Mouse (Mus musculus): ENCODE data around the gene Memo1. TPM values are rescaled to one million over a fixed set of nuclear protein-coding genes. Genes with fewer than 3 reads are reported as not detected.
"Not testable (repeated sequence)": the region's sequence is repeated elsewhere in the genome, so short reads cannot be mapped to it uniquely, and the experiment has no call there.

The Memo1 gene
- total RNA-seq (2015; ENCODE audit: low replicate concordance) (208 and 242 TPM in 2 replicates), total RNA-seq (2017; ENCODE audit: low replicate concordance) (378 and 387 TPM in 2 replicates)

DNA sequence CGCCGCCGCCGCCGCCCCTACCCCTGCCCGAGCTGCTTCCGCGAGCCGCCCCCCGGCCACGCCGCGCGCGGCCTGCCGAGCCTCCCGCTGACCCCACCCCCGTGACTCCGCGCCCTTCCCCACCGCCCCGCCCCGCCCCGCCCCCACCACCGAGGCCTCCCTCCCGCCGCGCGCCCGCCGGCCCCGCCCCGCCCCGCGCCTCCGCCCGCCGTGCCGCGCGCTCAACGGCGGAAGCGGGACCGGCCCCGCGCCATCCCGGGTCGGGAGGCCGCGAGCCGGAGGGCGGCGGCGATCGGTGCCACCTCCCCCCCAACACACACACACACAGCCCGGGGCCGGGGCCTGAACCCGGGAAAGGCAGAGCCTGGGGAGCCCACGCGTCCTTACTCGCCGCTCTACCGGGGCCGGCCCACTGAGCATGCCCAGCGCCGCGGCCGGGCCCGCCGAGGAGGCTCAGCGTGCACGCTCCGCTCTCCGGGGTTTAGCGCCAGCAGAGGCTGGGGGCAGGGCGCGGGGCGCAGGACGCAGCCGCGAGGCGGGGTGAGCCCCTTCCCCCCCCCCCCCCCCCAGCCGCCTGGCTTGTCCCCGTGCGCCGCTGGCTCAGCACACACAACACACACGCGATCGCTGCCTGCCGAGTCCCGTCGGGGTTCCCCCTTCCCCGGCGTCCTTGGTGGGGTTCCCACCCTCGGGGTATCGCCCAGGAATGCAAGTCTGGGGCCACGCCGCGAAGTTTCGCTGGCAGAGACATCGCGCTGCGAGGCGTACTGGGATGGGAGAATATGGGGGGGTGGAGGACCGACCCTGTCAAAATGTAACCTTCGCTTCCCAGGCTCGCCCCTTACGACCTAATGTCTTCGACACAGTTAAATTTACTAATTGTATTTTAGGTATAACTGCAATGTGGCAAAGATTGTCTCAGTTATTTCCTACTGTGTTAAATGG is at the start of gene Memo1:
TSS of gene Memo1 (minus strand) at position 496 of the 945 bp plus-strand sequence.
- ATAC-seq (replicated peaks; ENCODE audit: low FRiP score, poor library complexity, severe bottlenecking), result peak; percentile 35

- no peak for ATAC-seq (replicated peaks; ENCODE audit: low FRiP score, poor library complexity, severe bottlenecking)
Measured at GRCm38 (mm10) chr17:74341151-74341550, 45.8 kb upstream of the Memo1 start.

GRCm38 (mm10) chr17:74338937-74339804 is 43.9 kb upstream of the Memo1 start, which contains the start of gene Spast:
Gene Spast, plus strand, starts transcription at chr17:74338987.
- peak; percentile 52 for ATAC-seq (replicated peaks; ENCODE audit: low FRiP score, poor library complexity, severe bottlenecking)

DNA sequence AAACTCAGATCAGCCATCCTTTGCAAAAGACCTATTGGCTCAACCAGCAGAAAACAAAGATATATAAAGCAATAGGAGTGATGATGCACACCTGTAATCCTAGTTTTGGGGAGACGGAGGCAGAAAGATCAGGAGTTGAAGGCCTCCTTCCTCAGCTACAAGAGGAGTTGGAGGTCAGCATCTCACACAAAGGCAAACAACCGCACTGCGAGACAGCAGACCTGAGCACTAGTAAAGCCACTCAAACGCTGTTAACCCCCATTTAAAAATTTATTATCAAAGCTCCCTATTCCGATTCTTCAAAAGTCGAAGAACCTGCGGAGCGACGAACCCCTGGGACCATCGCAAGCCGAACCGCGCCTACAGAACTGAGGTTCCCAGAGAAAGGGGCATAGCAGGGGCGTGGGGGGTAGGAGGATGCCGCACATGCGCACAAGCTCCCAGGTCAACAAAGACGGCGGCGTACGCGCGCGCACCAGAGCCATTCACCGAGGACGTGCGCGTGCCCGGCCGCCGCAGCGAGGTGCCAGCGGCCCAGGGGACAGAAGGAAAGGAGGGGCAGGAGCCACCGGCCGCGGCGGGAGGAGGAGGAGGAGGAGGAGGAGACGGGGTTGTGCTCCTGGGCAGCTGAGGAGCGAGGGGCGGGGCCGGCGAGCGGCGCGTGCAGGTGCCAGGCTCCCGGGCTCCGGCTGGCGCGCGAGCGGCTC is 43.1 kb upstream of the Memo1 start:
- peak; percentile 97 for ATAC-seq (replicated peaks; ENCODE audit: low FRiP score, poor library complexity, severe bottlenecking)

DNA sequence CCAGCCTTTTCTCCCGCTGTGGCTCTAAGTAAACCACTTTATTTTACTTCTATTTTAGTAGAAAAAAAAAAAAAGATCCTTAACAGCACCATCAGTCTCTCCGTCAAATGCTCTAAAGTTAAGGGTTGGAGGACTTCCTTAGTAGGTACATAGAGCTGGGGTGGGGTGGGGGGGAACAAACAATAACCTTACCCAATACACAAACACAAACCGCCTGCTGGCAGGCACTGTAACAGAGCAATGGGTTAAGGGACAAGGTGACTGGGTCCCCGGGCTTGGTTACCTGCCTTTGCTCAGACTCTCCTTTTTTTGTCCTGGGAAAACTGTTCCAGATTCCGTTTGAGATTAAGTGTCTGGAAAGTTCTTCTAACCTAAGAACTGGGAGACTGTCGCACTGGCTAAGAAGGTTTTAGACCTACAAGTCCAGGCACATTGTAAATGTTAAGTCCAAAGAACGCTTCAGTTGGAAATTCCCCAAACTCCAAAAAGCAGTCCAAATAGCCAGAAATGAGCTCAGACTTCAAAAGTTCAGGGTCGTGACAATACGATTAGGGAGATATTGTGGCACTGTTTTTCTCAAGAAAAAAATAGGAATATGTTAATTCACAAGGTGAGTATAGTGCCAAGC is 35.8 kb upstream of the Memo1 start:
- ATAC-seq (replicated peaks; ENCODE audit: low FRiP score, poor library complexity, severe bottlenecking), result no peak

GRCm38 (mm10) chr17:74328146-74328545 is 32.8 kb upstream of the Memo1 start:
- peak; percentile 87 for ATAC-seq (replicated peaks; ENCODE audit: low FRiP score, poor library complexity, severe bottlenecking)

DNA sequence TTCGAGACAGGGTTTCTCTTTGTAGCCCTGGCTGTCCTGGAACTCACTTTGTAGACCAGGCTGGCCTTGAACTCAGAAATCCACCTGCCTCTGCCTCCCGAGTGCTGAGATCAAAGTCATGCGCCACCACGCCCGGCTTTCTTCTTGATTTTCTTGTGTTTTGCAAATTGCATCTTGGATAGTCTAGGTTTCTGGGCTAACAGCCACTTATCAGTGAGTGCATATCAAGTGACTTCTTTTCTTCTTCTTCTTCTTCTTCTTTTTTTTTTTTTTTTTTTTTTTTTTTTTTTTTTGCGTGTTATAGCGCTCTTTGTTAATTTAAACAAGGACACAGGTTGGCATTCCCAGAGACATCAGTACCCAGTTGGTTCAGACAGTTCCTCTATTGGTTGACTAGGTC is 31.9 kb upstream of the Memo1 start:
- ATAC-seq (replicated peaks; ENCODE audit: low FRiP score, poor library complexity, severe bottlenecking), result not testable (repeated sequence)

DNA sequence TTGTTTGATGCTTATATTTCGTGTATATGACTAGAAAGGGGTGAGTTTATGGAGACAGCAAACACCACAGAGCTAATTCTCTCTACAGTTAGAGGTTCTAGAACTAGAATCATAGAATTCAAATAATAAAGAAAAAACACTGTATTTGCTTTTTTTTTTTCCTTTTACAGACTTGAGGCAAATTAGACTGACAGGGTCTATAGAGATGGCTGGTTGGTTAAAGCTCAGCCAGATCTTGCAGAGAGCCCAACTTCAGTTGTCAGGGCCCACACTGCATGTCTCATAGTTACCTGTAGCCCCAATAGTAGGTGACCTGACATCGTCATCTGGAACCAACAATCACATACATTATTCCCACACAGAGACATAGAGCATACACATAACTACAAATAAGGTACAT is 28.5 kb upstream of the Memo1 start, which contains the start of gene Dpy30:
TSS of gene Dpy30 (minus strand) at position 101 of the 400 bp plus-strand sequence.
- ATAC-seq (replicated peaks; ENCODE audit: low FRiP score, poor library complexity, severe bottlenecking), result no peak

- no peak for ATAC-seq (replicated peaks; ENCODE audit: low FRiP score, poor library complexity, severe bottlenecking)
Measured at GRCm38 (mm10) chr17:74322400-74323054, 27.2 kb upstream of the Memo1 start.

DNA sequence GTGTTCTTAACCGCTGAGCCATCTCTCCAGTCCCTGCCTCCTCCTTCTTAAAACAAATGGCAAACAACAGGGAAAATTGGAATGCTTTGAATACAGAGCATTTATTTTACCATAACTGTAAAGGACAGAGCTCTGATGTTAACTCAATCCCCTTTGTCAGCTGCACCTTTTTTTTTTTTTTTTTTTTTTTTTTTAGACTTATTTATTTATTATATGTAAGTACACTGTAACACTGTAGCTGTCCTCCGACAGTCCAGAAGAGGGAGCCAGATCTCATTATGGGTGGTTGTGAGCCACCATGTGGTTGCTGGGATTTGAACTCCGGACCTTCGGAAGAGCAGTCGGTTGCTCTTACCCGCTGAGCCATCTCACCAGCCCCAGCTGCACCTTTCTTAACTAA is 23.4 kb upstream of the Memo1 start:
- ATAC-seq (replicated peaks; ENCODE audit: low FRiP score, poor library complexity, severe bottlenecking), result no peak

GRCm38 (mm10) chr17:74316309-74316863 is 21.1 kb upstream of the Memo1 start:
- peak; percentile 94 for ATAC-seq (replicated peaks; ENCODE audit: low FRiP score, poor library complexity, severe bottlenecking)

- ATAC-seq (replicated peaks; ENCODE audit: low FRiP score, poor library complexity, severe bottlenecking), result peak; percentile 62
Measured at GRCm38 (mm10) chr17:74315445-74316308, 20.4 kb upstream of the Memo1 start.

DNA sequence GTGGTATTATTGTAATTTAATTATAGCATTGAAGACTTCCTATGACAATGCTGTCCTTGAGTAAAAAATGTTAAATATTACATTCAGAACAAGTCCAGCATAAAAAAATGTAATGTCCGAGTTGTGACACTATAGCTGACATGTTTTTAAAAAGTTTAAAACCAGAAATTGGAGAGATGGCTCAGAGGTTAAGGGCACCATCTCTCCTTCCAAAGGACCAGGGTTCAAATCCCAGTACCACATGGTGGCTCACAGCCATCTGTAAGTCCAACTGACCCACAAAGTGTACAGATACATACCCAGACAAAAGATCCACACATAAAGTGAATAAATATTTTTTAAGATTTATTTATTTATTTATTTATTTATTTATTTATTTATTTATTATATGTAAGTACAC is 10.7 kb upstream of the Memo1 start:
- ATAC-seq (replicated peaks; ENCODE audit: low FRiP score, poor library complexity, severe bottlenecking), result no peak

DNA sequence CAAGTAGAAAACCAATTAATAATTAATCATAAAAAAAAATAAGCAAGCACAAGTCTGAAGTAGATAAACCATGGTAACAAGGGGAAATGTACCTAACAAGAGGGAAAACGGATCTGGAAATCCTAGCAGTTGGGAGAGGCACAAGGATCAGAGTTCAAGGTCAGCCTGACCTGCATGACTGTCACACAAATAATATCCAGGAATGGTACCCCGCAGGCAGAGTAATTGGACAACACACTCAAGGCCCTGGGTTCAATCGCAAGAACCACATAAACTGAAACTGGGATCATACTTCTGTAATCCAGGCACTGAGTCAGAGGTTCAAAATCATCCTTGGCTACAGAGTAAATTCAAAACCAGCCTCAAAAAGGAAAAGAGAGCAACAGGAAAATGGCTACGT is 10.3 kb upstream of the Memo1 start:
- ATAC-seq (replicated peaks; ENCODE audit: low FRiP score, poor library complexity, severe bottlenecking), result no peak

GRCm38 (mm10) chr17:74304060-74304459 is 8.7 kb upstream of the Memo1 start:
- peak; percentile 99 for ATAC-seq (replicated peaks; ENCODE audit: low FRiP score, poor library complexity, severe bottlenecking)

- ATAC-seq (replicated peaks; ENCODE audit: low FRiP score, poor library complexity, severe bottlenecking), result no peak
Measured at GRCm38 (mm10) chr17:74300089-74300488, 4.8 kb upstream of the Memo1 start.

GRCm38 (mm10) chr17:74296991-74297390 is 1.7 kb upstream of the Memo1 start:
- ATAC-seq (replicated peaks; ENCODE audit: low FRiP score, poor library complexity, severe bottlenecking), result not testable (repeated sequence)
